Mouse (Mus musculus) thymus, postnatal 36 days (tissue): ENCODE measurements around the gene Itpr1.

Experiments used
- DNase-seq, 2 experiments: peaks; one replicate each; pipeline ENCODE4 v3.0.0; 2022; ENCODE audit warnings: mixed read lengths in 2 of 2

The Itpr1 gene

GRCm38 (mm10) chr6:108212881-108213295 lies at the start of gene Itpr1:
Itpr1 (plus strand) TSS chr6:108213096.
- DNase-seq, result peak; percentile 97 to 98

- DNase-seq, result no peak
These were observed 48.0 kb upstream of the Itpr1 start for GRCm38 (mm10) chr6:108164935-108165334.

- no peak for DNase-seq
These were observed 47.3 kb upstream of the Itpr1 start for GRCm38 (mm10) chr6:108165598-108165997.

GRCm38 (mm10) chr6:108167946-108168680 lies 44.8 kb upstream of the Itpr1 start:
- DNase-seq, result no peak

- DNase-seq, result no peak
These were observed 44.2 kb upstream of the Itpr1 start for GRCm38 (mm10) chr6:108168723-108169122.

- no peak for DNase-seq
These were observed 43.4 kb upstream of the Itpr1 start for GRCm38 (mm10) chr6:108169466-108169865.

- no peak for DNase-seq
These were observed 40.7 kb upstream of the Itpr1 start for GRCm38 (mm10) chr6:108172219-108172618.

GRCm38 (mm10) chr6:108174181-108174580 lies 38.7 kb upstream of the Itpr1 start:
- DNase-seq, result no peak

GRCm38 (mm10) chr6:108179087-108179486 lies 33.8 kb upstream of the Itpr1 start:
- DNase-seq, result no peak

- DNase-seq, result peak; percentile 83 to 86
These were observed 27.8 kb upstream of the Itpr1 start, which contains the start of gene Sumf1 for GRCm38 (mm10) chr6:108184847-108185684. Sumf1 (minus strand) TSS chr6:108185582.

GRCm38 (mm10) chr6:108185685-108186009 lies 27.2 kb upstream of the Itpr1 start:
- no peak for DNase-seq

- DNase-seq, result no peak
These were observed 22.2 kb upstream of the Itpr1 start for GRCm38 (mm10) chr6:108190690-108191089.

- no peak for DNase-seq
These were observed 20.3 kb upstream of the Itpr1 start for GRCm38 (mm10) chr6:108192632-108193031.

GRCm38 (mm10) chr6:108196665-108197064 lies 16.2 kb upstream of the Itpr1 start:
- no peak for DNase-seq

- no peak for DNase-seq
These were observed 15.8 kb upstream of the Itpr1 start for GRCm38 (mm10) chr6:108197117-108197516.

- DNase-seq, result no peak
These were observed 14.6 kb upstream of the Itpr1 start for GRCm38 (mm10) chr6:108198286-108198685.

GRCm38 (mm10) chr6:108204322-108204721 lies 8.6 kb upstream of the Itpr1 start:
- no peak for DNase-seq

GRCm38 (mm10) chr6:108206145-108206544 lies 6.8 kb upstream of the Itpr1 start:
- no peak for DNase-seq

- DNase-seq, result peak; percentile 66 to 84
These were observed 5.9 kb upstream of the Itpr1 start for GRCm38 (mm10) chr6:108206914-108207566.

- peak; percentile 26 to 37 for DNase-seq
These were observed 708 bp upstream of the Itpr1 start for GRCm38 (mm10) chr6:108211896-108212880.

GRCm38 (mm10) chr6:108213481-108214293 lies 791 bp downstream of the Itpr1 start:
- DNase-seq, result peak; percentile 19 to 44
